Mouse (Mus musculus) midbrain, embryonic 12.5 days (tissue): ENCODE results near the gene Grsf1. TPM values are rescaled to one million over a fixed set of nuclear protein-coding genes. Genes with fewer than 3 reads are reported as not detected.

ENCODE experiments used
- ATAC-seq: fragments of 200-750 bp; cut with Nextera tagmentation; 2 replicates; pipeline ENCODE4 v1.8.0; 2017; ENCODE audit warnings: low read depth, moderate TSS enrichment, moderate library complexity; ENCODE audit not compliant: low FRiP score
- H3K27ac ChIP-seq: fragments of 300-500 bp; sonication (generic); replicated peaks from 2 replicates; pipeline ENCODE4 v1.5.1; 2016; ENCODE audit warnings: mild to moderate bottlenecking
- H3K27me3 ChIP-seq: fragments of 300-500 bp; sonication (generic); 2 replicates; pipeline ENCODE4 v1.6.1; 2016; ENCODE audit warnings: mild to moderate bottlenecking
- H3K36me3 ChIP-seq: fragments of 300-500 bp; sonication (generic); 2 replicates; pipeline ENCODE4 v1.6.1; 2016
- H3K4me1 ChIP-seq: fragments of 300-500 bp; sonication (generic); 2 replicates; pipeline ENCODE4 v1.6.1; 2016
- H3K4me2 ChIP-seq: fragments of 300-500 bp; sonication (generic); replicated peaks from 2 replicates; pipeline ENCODE4 v1.6.1; 2016; ENCODE audit warnings: mild to moderate bottlenecking, moderate library complexity
- H3K4me3 ChIP-seq: fragments of 300-500 bp; sonication (generic); 2 replicates; pipeline ENCODE4 v1.5.1; 2016; ENCODE audit warnings: mild to moderate bottlenecking
- H3K9ac ChIP-seq: fragments of 300-500 bp; sonication (generic); replicated peaks from 2 replicates; pipeline ENCODE4 v1.6.1; 2016; ENCODE audit warnings: mild to moderate bottlenecking, moderate library complexity
- H3K9me3 ChIP-seq: fragments of 300-500 bp; sonication (generic); 2 replicates; pipeline ENCODE4 v1.6.1; 2016; ENCODE audit warnings: mild to moderate bottlenecking
- WGBS: fragments of 180-500 bp; shearing (Covaris S2); methylation state at CpG from one replicate; pipeline ENCODE4 v1.1.7; 2016; 5-methylcytosine and 5-hydroxymethylcytosine counted together
- polyA plus RNA-seq: library from polyadenylated mRNA; unstranded; fragments of >200 nt; fragmentation: Nextera tagmentation; extraction: Ambion mirVana; gene quantifications from 2 replicates; pipeline ENCODE4 v1.2.1, GENCODE M21; 2016

The Grsf1 gene
- polyA plus RNA-seq, 1 experiment from 2014 or later, result 99.9 TPM

- Histone ChIP-seq H3K9me3 (no peaks in the 10 kb centered on the region), H3K4me2 (no peak overlapping the region), H3K9ac (no peak overlapping the region), H3K4me3 (no peak overlapping the region), H3K27me3 (no peaks in the 10 kb centered on the region), H3K4me1 (no peaks in the 10 kb centered on the region), H3K36me3 (no peaks in the 10 kb centered on the region), H3K27ac (no peak overlapping the region)
- ATAC-seq, result no peak
- WGBS, result 20% methylated on average over 6 of the region's 6 CpGs
These were observed 9.3 kb upstream of the Grsf1 start for GRCm38 (mm10) chr5:88685306-88685705.

- no peaks in the 10 kb centered on the region for H3K36me3 ChIP-seq
- no peak overlapping the region for H3K4me3 ChIP-seq
- no peak overlapping the region for H3K9ac ChIP-seq
- 48% methylated on average over 3 of the region's 3 CpGs for WGBS
- no peaks in the 10 kb centered on the region for H3K9me3 ChIP-seq
- no peak overlapping the region for H3K27ac ChIP-seq
- no peak for ATAC-seq
- no peaks in the 10 kb centered on the region for H3K27me3 ChIP-seq
- H3K4me2 ChIP-seq, result no peak overlapping the region
- H3K4me1 ChIP-seq, result peaks cover 3% of the 10 kb centered on the region; the same call in 1 of the 2 replicates
These were observed 8.3 kb upstream of the Grsf1 start for GRCm38 (mm10) chr5:88684226-88684625.

- no peaks in the 10 kb centered on the region for H3K9me3 ChIP-seq
- 87% methylated on average over 9 of the region's 9 CpGs for WGBS
- no peak overlapping the region for H3K4me2 ChIP-seq
- no peak overlapping the region for H3K4me3 ChIP-seq
- H3K27ac ChIP-seq, result no peak overlapping the region
- peaks cover 7% of the 10 kb centered on the region; the same call in 1 of the 2 replicates for H3K4me1 ChIP-seq
- no peaks in the 10 kb centered on the region for H3K36me3 ChIP-seq
- no peaks in the 10 kb centered on the region for H3K27me3 ChIP-seq
- H3K9ac ChIP-seq, result no peak overlapping the region
- ATAC-seq, result no peak
These were observed 7.7 kb upstream of the Grsf1 start for GRCm38 (mm10) chr5:88683706-88684105.

- Histone ChIP-seq H3K4me1 (peaks cover 7% of the 10 kb centered on the region; the same call in 1 of the 2 replicates), H3K36me3 (no peaks in the 10 kb centered on the region), H3K4me3 (no peak overlapping the region), H3K27ac (no peak overlapping the region), H3K9ac (no peak overlapping the region), H3K27me3 (no peaks in the 10 kb centered on the region), H3K4me2 (no peak overlapping the region), H3K9me3 (no peaks in the 10 kb centered on the region)
- ATAC-seq, result no peak
- WGBS, result 89% methylated on average over 6 of the region's 6 CpGs
These were observed 4.6 kb upstream of the Grsf1 start for GRCm38 (mm10) chr5:88680567-88680966.

- Histone ChIP-seq H3K27ac (no peak overlapping the region), H3K4me3 (no peak overlapping the region), H3K27me3 (no peaks in the 10 kb centered on the region), H3K4me2 (no peak overlapping the region), H3K9me3 (no peaks in the 10 kb centered on the region), H3K4me1 (peaks cover 11% of the 10 kb centered on the region), H3K9ac (no peak overlapping the region), H3K36me3 (no peaks in the 10 kb centered on the region)
- ATAC-seq, result no peak
- WGBS, result 11% methylated on average over 6 of the region's 6 CpGs
These were observed 3.4 kb upstream of the Grsf1 start for GRCm38 (mm10) chr5:88679341-88679740.

GRCm38 (mm10) chr5:88678929-88679328 lies 3.0 kb upstream of the Grsf1 start:
- Histone ChIP-seq H3K4me1 (peaks cover 14% of the 10 kb centered on the region), H3K4me3 (no peak overlapping the region), H3K27ac (no peak overlapping the region), H3K4me2 (no peak overlapping the region), H3K9me3 (no peaks in the 10 kb centered on the region), H3K27me3 (no peaks in the 10 kb centered on the region), H3K9ac (no peak overlapping the region), H3K36me3 (no peaks in the 10 kb centered on the region)
- 66% methylated on average over 7 of the region's 7 CpGs for WGBS
- ATAC-seq, result no peak

- Histone ChIP-seq H3K4me3 (peak overlapping the region; percentile 97), H3K27me3 (no peaks in the 10 kb centered on the region), H3K4me1 (peaks cover 22% of the 10 kb centered on the region), H3K27ac (peak overlapping the region; percentile 98), H3K36me3 (peaks cover 21% of the 10 kb centered on the region), H3K9ac (peak overlapping the region; percentile 96), H3K4me2 (peak overlapping the region; percentile 70), H3K9me3 (no peaks in the 10 kb centered on the region)
- WGBS, result 1% methylated on average over 46 of the region's 47 CpGs
- ATAC-seq, result peak; percentile 64
These were observed 1.1 kb downstream of the Grsf1 start for GRCm38 (mm10) chr5:88674703-88675442.

- ATAC-seq, result no peak
- H3K9ac ChIP-seq, result no peak overlapping the region
- H3K27ac ChIP-seq, result no peak overlapping the region
- 92% methylated on average over 5 of the region's 5 CpGs for WGBS
- H3K27me3 ChIP-seq, result no peaks in the 10 kb centered on the region
- H3K9me3 ChIP-seq, result no peaks in the 10 kb centered on the region
- no peak overlapping the region for H3K4me2 ChIP-seq
- no peaks in the 10 kb centered on the region for H3K4me1 ChIP-seq
- H3K36me3 ChIP-seq, result peaks cover 86% of the 10 kb centered on the region
- no peak overlapping the region for H3K4me3 ChIP-seq
These were observed 12.1 kb downstream of the Grsf1 start for GRCm38 (mm10) chr5:88663875-88664274.

GRCm38 (mm10) chr5:88663151-88663550 lies 12.8 kb downstream of the Grsf1 start:
- WGBS, result 92% methylated on average over 3 of the region's 3 CpGs

GRCm38 (mm10) chr5:88657868-88658267 lies 18.1 kb downstream of the Grsf1 start:
- no peak overlapping the region for H3K4me2 ChIP-seq
- peaks cover 57% of the 10 kb centered on the region for H3K36me3 ChIP-seq
- H3K9ac ChIP-seq, result no peak overlapping the region
- no peak overlapping the region for H3K27ac ChIP-seq
- 96% methylated on average over 1 of the region's 1 CpGs for WGBS
- no peak for ATAC-seq
- H3K4me3 ChIP-seq, result no peak overlapping the region
- H3K4me1 ChIP-seq, result no peaks in the 10 kb centered on the region
- H3K9me3 ChIP-seq, result no peaks in the 10 kb centered on the region
- H3K27me3 ChIP-seq, result no peaks in the 10 kb centered on the region

More at GRCm38 (mm10) chr5:88663151-88663550, 12.8 kb downstream of the Grsf1 start:
- Histone ChIP-seq H3K9ac (no peak overlapping the region), H3K4me1 (no peaks in the 10 kb centered on the region), H3K27ac (no peak overlapping the region), H3K4me2 (no peak overlapping the region), H3K27me3 (no peaks in the 10 kb centered on the region), H3K36me3 (peaks cover 84% of the 10 kb centered on the region), H3K9me3 (no peaks in the 10 kb centered on the region), H3K4me3 (no peak overlapping the region)
- no peak for ATAC-seq

- Histone ChIP-seq H3K9me3 (no peaks in the 10 kb centered on the region), H3K9ac (no peak overlapping the region), H3K27me3 (no peaks in the 10 kb centered on the region), H3K4me2 (no peak overlapping the region), H3K27ac (no peak overlapping the region), H3K4me1 (no peaks in the 10 kb centered on the region), H3K4me3 (no peak overlapping the region), H3K36me3 (peaks cover 59% of the 10 kb centered on the region)
- WGBS, result 93% methylated on average over 5 of the region's 5 CpGs
- ATAC-seq, result no peak
These were observed 23.4 kb downstream of the Grsf1 start for GRCm38 (mm10) chr5:88652589-88652988.

GRCm38 (mm10) chr5:88649250-88650173 lies 26.5 kb downstream of the Grsf1 start:
- Histone ChIP-seq H3K4me3 (no peak overlapping the region), H3K27ac (no peak overlapping the region), H3K4me1 (no peaks in the 10 kb centered on the region), H3K27me3 (no peaks in the 10 kb centered on the region), H3K36me3 (peaks cover 79% of the 10 kb centered on the region), H3K9ac (no peak overlapping the region), H3K4me2 (no peak overlapping the region), H3K9me3 (no peaks in the 10 kb centered on the region)
- 91% methylated on average over 17 of the region's 17 CpGs for WGBS
- no peak for ATAC-seq
